Mouse (Mus musculus): ENCODE data around the gene Cox14.
"Not testable (repeated sequence)": the region's sequence is repeated elsewhere in the genome, so short reads cannot be mapped to it uniquely, and the experiment has no call there.

Cox14 gene

GRCm38 (mm10) chr15:99725341-99726155, at the start of gene Cox14:
Cox14 (plus strand) TSS chr15:99725618.
- DNase-seq (ENCODE audit: low read depth, low spot score) = peak; percentile 99

DNA sequence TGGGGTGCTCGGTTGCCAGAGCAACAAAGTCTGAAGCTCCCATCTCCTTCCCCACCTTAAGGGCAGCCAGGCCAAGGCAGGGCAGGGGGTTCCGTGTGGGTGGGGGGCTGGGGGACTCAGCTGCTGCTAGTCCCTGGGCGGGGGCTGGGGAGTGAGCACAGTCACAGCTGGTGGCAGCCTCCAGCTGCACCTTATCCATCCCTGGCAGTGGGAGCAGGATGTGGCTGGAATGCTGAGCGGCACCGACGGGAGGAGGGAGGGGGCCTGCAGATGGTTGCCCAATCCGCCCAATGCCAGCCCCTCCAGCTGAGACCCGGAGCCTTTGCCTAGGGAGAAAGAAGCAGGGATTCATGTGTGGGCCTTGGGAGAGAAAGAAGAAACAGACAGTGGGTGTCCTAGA, 48.3 kb upstream of the Cox14 start:
- no peak for DNase-seq (ENCODE audit: low read depth, low spot score)

- DNase-seq (ENCODE audit: low read depth, low spot score) = no peak
These were observed 47.2 kb upstream of the Cox14 start for GRCm38 (mm10) chr15:99678063-99678800.

DNA sequence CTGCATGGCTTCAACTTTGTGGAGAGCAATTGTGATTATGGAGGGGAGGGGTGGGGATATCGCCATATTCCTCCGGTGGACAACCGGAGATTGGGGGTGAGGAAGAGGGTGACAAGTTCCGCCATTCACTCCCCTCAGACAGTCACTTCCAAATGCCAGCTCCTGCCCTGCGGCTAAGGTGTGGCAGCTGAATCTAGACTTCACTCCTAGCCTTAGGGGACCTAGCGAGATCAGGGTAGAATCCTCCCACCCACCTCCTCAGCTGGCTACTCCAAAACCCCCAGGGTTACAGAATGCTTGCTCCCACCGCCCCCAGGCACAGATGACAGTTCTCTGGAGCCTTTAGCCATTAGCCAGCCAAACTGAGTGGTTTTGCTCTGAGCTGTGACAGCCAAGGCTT, 46.4 kb upstream of the Cox14 start:
- DNase-seq (ENCODE audit: low read depth, low spot score) = no peak

- no peak for DNase-seq (ENCODE audit: low read depth, low spot score)
These were observed 42.5 kb upstream of the Cox14 start for GRCm38 (mm10) chr15:99682880-99683279.

- DNase-seq (ENCODE audit: low read depth, low spot score) = no peak
These were observed 41.3 kb upstream of the Cox14 start for GRCm38 (mm10) chr15:99684156-99684555.

- DNase-seq (ENCODE audit: low read depth, low spot score) = no peak
These were observed 36.7 kb upstream of the Cox14 start for GRCm38 (mm10) chr15:99688712-99689111.

DNA sequence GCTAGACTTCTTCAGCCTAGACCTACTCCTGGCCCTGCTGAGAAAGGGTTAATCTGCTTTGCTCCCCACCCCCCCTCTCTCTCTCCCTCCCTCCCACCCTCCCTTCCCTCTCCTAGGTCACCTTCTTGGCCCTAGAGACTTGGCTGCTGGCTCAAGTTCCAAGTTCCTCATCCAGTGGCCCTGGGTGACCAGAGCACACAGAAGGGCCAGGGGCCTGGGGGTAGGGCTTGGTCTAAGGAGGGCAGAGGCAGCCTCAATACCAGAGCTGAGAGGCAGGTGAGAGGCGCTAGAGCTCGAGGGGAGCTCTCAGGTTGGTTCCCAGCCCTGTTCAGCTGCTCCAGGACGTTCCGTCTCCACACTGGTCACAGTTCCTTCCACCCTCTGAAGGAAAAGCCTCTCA, 34.5 kb upstream of the Cox14 start:
- no peak for DNase-seq (ENCODE audit: low read depth, low spot score)

- DNase-seq (ENCODE audit: low read depth, low spot score) = no peak
These were observed 33.4 kb upstream of the Cox14 start for GRCm38 (mm10) chr15:99691976-99692375.

DNA sequence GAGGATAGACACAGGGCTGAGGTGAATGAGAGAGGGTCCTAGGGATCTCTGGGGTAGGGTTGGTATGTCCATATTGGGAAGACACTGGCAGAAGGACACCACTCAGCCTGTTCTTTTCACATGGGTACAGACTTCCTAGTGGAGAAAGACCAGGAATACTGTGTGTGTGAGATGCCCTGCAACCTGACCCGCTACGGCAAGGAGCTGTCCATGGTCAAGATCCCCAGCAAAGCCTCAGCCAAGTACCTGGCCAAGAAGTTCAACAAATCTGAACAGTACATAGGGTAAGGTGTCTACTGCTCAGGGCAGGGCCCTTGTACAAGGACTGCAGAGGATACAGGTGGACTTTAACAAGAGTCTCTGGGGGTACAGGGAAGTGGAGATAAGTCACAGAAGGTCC, 28.1 kb upstream of the Cox14 start:
- DNase-seq (ENCODE audit: low read depth, low spot score) = no peak

GRCm38 (mm10) chr15:99698533-99699085, 26.8 kb upstream of the Cox14 start:
- no peak for DNase-seq (ENCODE audit: low read depth, low spot score)

GRCm38 (mm10) chr15:99699715-99700114, 25.7 kb upstream of the Cox14 start:
- no peak for DNase-seq (ENCODE audit: low read depth, low spot score)

- DNase-seq (ENCODE audit: low read depth, low spot score) = no peak
These were observed 25.0 kb upstream of the Cox14 start for GRCm38 (mm10) chr15:99700219-99701106.

DNA sequence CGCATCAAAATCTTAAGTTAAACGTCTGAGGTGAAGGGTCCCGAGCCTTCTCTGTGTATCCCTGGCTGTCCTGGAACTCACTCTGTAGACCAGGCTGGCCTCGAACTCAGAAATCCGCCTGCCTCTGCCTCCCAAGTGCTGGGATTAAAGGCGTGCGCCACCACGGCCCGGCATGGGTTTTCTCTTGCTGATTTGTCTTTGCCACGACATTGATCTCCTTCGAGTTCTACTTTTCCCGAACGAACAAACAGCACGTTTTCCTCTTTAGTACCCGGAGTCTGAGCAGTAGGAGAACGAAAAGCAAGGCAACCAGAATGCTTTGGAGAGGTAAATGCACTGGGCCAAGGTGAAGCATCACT, 23.8 kb upstream of the Cox14 start:
- not testable (repeated sequence) for DNase-seq (ENCODE audit: low read depth, low spot score)

DNA sequence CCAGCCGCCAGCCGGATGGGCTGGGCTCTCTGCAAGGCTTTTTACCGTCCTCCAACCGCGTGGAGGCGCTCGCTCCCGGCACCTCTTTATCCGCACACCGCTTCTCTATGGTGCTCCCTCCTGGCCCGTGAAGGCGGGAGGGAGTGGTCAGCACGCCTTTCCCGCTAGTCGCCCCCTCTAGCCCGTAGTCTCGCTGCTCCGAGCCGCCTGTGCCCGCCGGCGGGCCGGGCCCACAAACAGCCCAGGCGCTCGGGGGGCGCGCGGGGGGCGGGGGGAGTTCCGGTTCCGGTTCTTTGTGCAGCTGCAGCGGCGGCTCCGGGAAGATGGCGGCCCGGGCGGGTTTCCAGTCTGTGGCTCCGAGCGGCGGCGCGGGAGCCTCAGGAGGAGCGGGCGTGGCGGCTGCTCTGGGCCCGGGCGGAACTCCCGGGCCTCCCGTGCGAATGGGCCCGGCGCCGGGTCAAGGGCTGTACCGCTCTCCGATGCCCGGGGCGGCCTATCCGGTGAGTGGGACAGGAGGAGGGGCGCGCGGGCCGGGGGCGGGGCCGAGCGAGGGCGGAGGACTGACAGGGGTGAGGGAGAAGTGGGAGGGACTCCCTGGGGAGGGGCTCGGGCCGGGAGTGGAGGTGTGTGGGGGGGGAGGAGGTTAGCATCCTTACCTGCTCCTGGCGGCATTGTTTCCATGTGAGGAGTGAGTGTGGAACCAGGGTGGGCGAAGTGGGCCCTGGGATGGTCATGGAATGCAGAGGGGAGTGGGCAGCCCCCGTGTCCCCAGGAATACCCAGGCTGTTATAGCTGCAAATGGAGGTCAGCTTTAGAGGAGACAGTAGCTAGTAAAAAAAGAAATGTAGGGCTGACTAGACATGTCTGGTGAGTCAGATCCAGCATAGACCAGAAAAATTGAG, 23.2 kb upstream of the Cox14 start, which contains the start of gene Smarcd1:
Smarcd1 (plus strand) TSS at position 131 of the 902 bp plus-strand sequence.
- peak; percentile 96 for DNase-seq (ENCODE audit: low read depth, low spot score)

- no peak for DNase-seq (ENCODE audit: low read depth, low spot score)
These were observed 22.3 kb upstream of the Cox14 start for GRCm38 (mm10) chr15:99703104-99703503.

DNA sequence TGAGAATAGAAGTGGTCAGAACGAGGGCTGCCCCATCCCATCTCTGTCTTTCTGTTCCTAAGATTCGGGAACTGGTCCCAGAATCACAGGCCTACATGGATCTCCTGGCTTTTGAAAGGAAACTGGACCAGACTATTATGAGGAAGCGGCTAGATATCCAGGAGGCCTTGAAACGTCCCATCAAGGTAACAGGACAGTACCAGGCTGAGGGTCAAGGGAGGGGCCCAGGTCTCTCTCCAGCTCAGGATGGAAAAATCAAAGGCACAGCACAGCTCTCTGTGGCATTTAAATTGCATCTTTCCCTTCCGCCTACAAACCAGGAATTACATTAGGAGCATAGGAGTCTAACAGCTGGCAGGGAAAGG, 21.8 kb upstream of the Cox14 start:
- no peak for DNase-seq (ENCODE audit: low read depth, low spot score)

DNA sequence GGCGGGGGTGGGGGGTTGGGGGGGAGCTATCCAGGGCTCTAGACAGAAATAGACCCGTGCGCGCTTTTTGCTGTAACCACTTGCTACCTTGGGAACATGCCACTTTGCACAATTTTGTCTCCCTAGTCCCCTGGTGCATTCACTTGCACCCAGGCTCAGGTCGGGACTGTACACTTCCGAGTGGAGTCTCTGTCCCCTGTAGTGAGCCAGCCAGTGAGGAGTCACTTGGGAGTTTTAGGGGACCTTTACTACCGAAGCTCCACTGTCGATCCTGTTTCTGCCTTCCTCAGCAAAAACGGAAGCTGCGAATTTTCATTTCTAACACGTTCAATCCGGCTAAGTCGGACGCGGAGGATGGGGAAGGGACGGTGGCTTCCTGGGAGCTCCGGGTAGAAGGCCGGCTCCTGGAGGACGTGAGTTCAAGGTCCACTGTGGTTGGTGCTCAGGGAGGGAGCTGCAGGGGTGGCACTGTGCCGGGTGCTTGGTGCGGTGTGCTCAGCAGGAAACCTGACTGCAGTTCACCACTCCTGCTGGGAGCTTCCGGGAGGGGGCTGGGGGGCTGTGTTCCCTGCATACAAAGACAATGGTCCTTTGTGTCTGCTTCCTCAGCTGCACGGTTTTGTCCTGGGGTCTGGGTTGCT, 21.3 kb upstream of the Cox14 start:
- DNase-seq (ENCODE audit: low read depth, low spot score) = no peak

GRCm38 (mm10) chr15:99704881-99705280, 20.5 kb upstream of the Cox14 start:
- DNase-seq (ENCODE audit: low read depth, low spot score) = no peak

DNA sequence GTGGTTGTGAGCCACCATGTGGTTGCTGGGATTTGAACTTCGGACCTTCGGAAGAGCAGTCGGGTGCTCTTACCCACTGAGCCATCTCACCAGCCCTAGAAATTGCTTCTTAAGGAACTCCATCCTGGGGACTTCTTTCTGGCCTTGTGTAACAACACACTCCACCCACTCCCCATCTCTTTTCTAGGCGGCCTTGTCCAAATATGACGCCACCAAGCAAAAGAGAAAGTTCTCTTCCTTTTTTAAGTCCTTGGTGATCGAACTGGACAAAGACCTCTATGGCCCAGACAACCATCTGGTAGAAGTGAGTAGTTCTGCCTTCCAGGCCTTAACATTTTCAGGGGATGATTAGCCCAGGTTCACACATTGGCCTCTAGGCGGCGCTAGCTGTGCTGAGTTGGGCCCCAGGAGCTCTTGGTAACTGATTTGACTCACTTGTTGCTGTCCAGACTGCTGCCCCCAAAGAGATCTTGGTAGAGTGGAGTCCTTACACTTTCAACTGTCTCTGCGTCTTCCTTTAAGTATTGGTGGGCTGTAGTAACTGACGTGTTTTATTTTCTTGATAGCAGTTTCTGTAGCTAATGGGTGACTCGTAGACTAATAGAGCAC, 19.9 kb upstream of the Cox14 start, which contains the start of gene Gm17349:
Gm17349 (minus strand) TSS at position 51 of the 609 bp plus-strand sequence.
- no peak for DNase-seq (ENCODE audit: low read depth, low spot score)

Data from brain, embryonic 18.5 days (tissue).